In the genomic region with DNA sequence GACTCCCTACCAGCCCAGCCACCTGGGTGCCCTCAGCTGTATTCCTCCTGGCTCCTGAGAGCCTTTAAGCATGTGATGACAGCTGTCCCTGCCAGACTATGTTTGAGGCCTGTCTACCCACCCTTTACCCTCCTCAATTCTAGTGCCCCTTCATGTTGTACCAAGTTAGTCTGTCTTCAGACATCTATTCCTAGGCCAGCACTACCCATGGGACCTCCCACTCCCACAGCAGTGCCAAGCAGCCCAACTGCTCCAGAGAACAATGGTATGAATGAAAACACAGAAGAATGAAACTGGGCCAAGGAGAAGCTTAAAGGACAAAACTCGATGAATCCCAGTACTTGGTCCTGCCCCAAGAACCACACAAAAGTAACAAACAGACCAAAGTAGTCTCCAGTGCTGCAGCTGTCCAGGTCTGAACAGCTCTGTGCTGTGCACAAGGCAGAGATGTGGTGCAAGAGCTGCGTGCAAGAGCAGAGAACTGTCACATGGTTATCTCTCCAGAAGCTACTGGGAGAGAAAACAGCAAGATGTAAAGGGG, we compare ENCODE assay signal across 16 mouse cellular contexts. TPM values are rescaled to one million over a fixed set of nuclear protein-coding genes. Genes with fewer than 3 reads are reported as not detected.
DNase-seq lines count a peak whose midpoint lies in the region; ATAC-seq and TF ChIP-seq lines count a peak whose summit lies in the region.
"Had no signal": no experiment of that assay in that cellular context is flagged by ENCODE, and none has a peak within 500 bp of the region (broad histone marks: within the 10 kb centered on the region; RNA-seq: fewer than 3 reads in every experiment).

No protein-coding gene starts in this region.

- 0 out of 2 replicates have a peak, but pooled peaks cover 4% of the 10 kb centered on the region for H3K4me1 ChIP-seq in forebrain, embryonic 14.5 days (ENCODE audit: control insufficient read depth, insufficient read depth, low read length)
- no peaks in the 10 kb centered on the region for H3K4me1 ChIP-seq in forebrain, embryonic 11.5 days (replicated peaks; ENCODE audit: control insufficient read depth, insufficient read depth, low read length)
- peaks cover 4% of the 10 kb centered on the region; the same call in 1 of the 2 replicates for H3K4me1 ChIP-seq in limb, embryonic 10.5 days

- 50% methylated on average over 2 of the region's 2 CpGs for WGBS in forebrain, embryonic 14.5 days
- 94% methylated on average over 2 of the region's 2 CpGs for WGBS in forebrain, embryonic 11.5 days
- 96% methylated on average over 2 of the region's 2 CpGs for WGBS in limb, embryonic 10.5 days

- peak; percentile 20 for DNase-seq in forebrain, embryonic 14.5 days (ENCODE audit: low spot score)
- no peak for DNase-seq in forebrain, embryonic 11.5 days (ENCODE audit: low spot score)
- DNase-seq in layer of hippocampus, adult 2 months (ENCODE audit: low spot score in 2 of 2): peak in 1 of 2 experiments; percentile 25
- no peak for DNase-seq in layer of hippocampus, postnatal 14 days (ENCODE audit: low spot score in 2 of 2)
- DNase-seq in kidney, postnatal 36 days: no peak
- DNase-seq in limb, embryonic 10.5 days (ENCODE audit: low spot score): no peak
- DNase-seq: adrenal gland, postnatal 36 days; B cell, adult 2 months; cerebellum, postnatal 36 days; lung, postnatal 10 days had no signal

- no peak for TF ChIP-seq CTCF in layer of hippocampus, adult 2 months (conservative IDR thresholded peaks at IDR 0.05)

- ATAC-seq in forebrain, embryonic 14.5 days: peak; percentile 43; the same call in 1 of the 2 replicates
- ATAC-seq in forebrain, embryonic 11.5 days (replicated peaks; ENCODE audit: low FRiP score): no peak
- peak; percentile 26; the same call in 1 of the 2 replicates for ATAC-seq in common myeloid progenitor, adult 5-6 weeks (replicated peaks; ENCODE audit: low read depth, poor library complexity, severe bottlenecking)
- ATAC-seq in megakaryocyte progenitor cell, adult 5-6 weeks (replicated peaks; ENCODE audit: poor library complexity): peak; percentile 63

- H3K27me3 ChIP-seq in forebrain, embryonic 14.5 days (replicated peaks; ENCODE audit: control insufficient read depth, insufficient read depth, low read length): no peaks in the 10 kb centered on the region
- H3K27me3 ChIP-seq in forebrain, embryonic 11.5 days (ENCODE audit: control insufficient read depth, insufficient read depth, low read length): no peaks in the 10 kb centered on the region
- no peaks in the 10 kb centered on the region for H3K27me3 ChIP-seq in limb, embryonic 10.5 days (ENCODE audit: low read depth, poor library complexity, severe bottlenecking)
- H3K27me3 ChIP-seq: neural tube, embryonic 12.5 days had no signal

- H3K27ac ChIP-seq in forebrain, embryonic 14.5 days (ENCODE audit: low read depth, low read length): no peak overlapping the region
- H3K27ac ChIP-seq in forebrain, embryonic 11.5 days (ENCODE audit: low read depth, low read length): no peak overlapping the region
- peak overlapping the region; percentile 36 for H3K27ac ChIP-seq in layer of hippocampus, adult 2 months
- no peak overlapping the region for H3K27ac ChIP-seq in limb, embryonic 10.5 days
- H3K27ac ChIP-seq: heart, embryonic 10.5 days; neural tube, embryonic 12.5 days had no signal

- H3K9ac ChIP-seq in forebrain, embryonic 14.5 days (ENCODE audit: low read length): no peak overlapping the region
- no peak overlapping the region for H3K9ac ChIP-seq in forebrain, embryonic 11.5 days (ENCODE audit: low read length)
- H3K9ac ChIP-seq: neural tube, embryonic 12.5 days had no signal

- H3K4me3 ChIP-seq in forebrain, embryonic 14.5 days (ENCODE audit: low read depth, low read length): no peak overlapping the region
- H3K4me3 ChIP-seq in forebrain, embryonic 11.5 days (ENCODE audit: low read depth, low read length): no peak overlapping the region
- H3K4me3 ChIP-seq in layer of hippocampus, adult 2 months: no peak overlapping the region
- H3K4me3 ChIP-seq in limb, embryonic 10.5 days: no peak overlapping the region
- H3K4me3 ChIP-seq: heart, embryonic 10.5 days; neural tube, embryonic 12.5 days had no signal

- peaks cover 25% of the 10 kb centered on the region; the same call in 1 of the 2 replicates for H3K36me3 ChIP-seq in forebrain, embryonic 14.5 days (ENCODE audit: control insufficient read depth, insufficient read depth, low read length)
- no peaks in the 10 kb centered on the region; the same call in 1 of the 2 replicates for H3K36me3 ChIP-seq in forebrain, embryonic 11.5 days (ENCODE audit: control insufficient read depth, insufficient read depth, low read length)
- H3K36me3 ChIP-seq in limb, embryonic 10.5 days: peaks cover 38% of the 10 kb centered on the region

- no peak overlapping the region for H3K4me2 ChIP-seq in forebrain, embryonic 14.5 days (ENCODE audit: low read length)
- H3K4me2 ChIP-seq in forebrain, embryonic 11.5 days (ENCODE audit: low read depth, low read length, severe bottlenecking): no peak overlapping the region
- H3K4me2 ChIP-seq: neural tube, embryonic 12.5 days had no signal

- H3K9me3 ChIP-seq in forebrain, embryonic 14.5 days (replicated peaks; ENCODE audit: control insufficient read depth, low read length): no peaks in the 10 kb centered on the region
- no peaks in the 10 kb centered on the region for H3K9me3 ChIP-seq in forebrain, embryonic 11.5 days (ENCODE audit: control insufficient read depth, low read length)
- H3K9me3 ChIP-seq in limb, embryonic 10.5 days (replicated peaks): no peaks in the 10 kb centered on the region
- H3K9me3 ChIP-seq: heart, embryonic 10.5 days; neural tube, embryonic 12.5 days had no signal

RNA-seq across cellular contexts. Expression of a gene that starts 11.7 kb away (rescaled TPM):
- polyA plus RNA-seq in forebrain, embryonic 14.5 days (2014; fragmentation: Nextera tagmentation; extraction: Ambion mirVana): 12.6 and 13.8 TPM in 2 replicates
- polyA plus RNA-seq in forebrain, embryonic 11.5 days (2014; fragmentation: Nextera tagmentation; extraction: Ambion mirVana): 11.2 and 12.3 TPM in 2 replicates
- 10 to 100 TPM; 26.2 to 27.3 TPM for total RNA-seq in layer of hippocampus, adult 2 months (2021)
- total RNA-seq in layer of hippocampus, postnatal 14 days (2021): 10 to 100 TPM; 25.7 to 26.8 TPM
- total RNA-seq in common myeloid progenitor, adult 5-6 weeks (2017): 20.0 and 25.5 TPM in 2 replicates
- total RNA-seq in megakaryocyte progenitor cell, adult 5-6 weeks (2015): 14.3 and 17.8 TPM in 2 replicates
- total RNA-seq in megakaryocyte progenitor cell, adult 5-6 weeks (2017): 20.4 and 24.8 TPM in 2 replicates
- 29.8 and 32.4 TPM in 2 replicates for polyA plus RNA-seq in limb, embryonic 10.5 days (2016; fragmentation: Nextera tagmentation; extraction: Ambion mirVana)

RNA-seq across cellular contexts. Expression of a gene that starts 28.0 kb away (rescaled TPM):
- polyA plus RNA-seq in forebrain, embryonic 14.5 days (2014; fragmentation: Nextera tagmentation; extraction: Ambion mirVana): 88.2 and 96.3 TPM in 2 replicates
- polyA plus RNA-seq in forebrain, embryonic 11.5 days (2014; fragmentation: Nextera tagmentation; extraction: Ambion mirVana): 73.9 and 82.4 TPM in 2 replicates
- 10 to 100 TPM; 55.8 to 57.2 TPM for total RNA-seq in layer of hippocampus, adult 2 months (2021)
- 10 to 100 TPM; 51.1 to 54.6 TPM for total RNA-seq in layer of hippocampus, postnatal 14 days (2021)
- total RNA-seq in common myeloid progenitor, adult 5-6 weeks (2017): 15.2 and 31.9 TPM in 2 replicates
- 4.1 and 6.2 TPM in 2 replicates for total RNA-seq in megakaryocyte progenitor cell, adult 5-6 weeks (2015)
- total RNA-seq in megakaryocyte progenitor cell, adult 5-6 weeks (2017): 16.4 and 20.9 TPM in 2 replicates
- polyA plus RNA-seq in limb, embryonic 10.5 days (2016; fragmentation: Nextera tagmentation; extraction: Ambion mirVana): 85.6 and 88.3 TPM in 2 replicates

RNA-seq across cellular contexts. Expression of a gene that starts 52.8 kb away (rescaled TPM):
- not detected in 2 replicates for polyA plus RNA-seq in forebrain, embryonic 14.5 days (2014; fragmentation: Nextera tagmentation; extraction: Ambion mirVana)
- not detected in 2 replicates for polyA plus RNA-seq in forebrain, embryonic 11.5 days (2014; fragmentation: Nextera tagmentation; extraction: Ambion mirVana)
- total RNA-seq in layer of hippocampus, adult 2 months (2021): not detected
- not detected for total RNA-seq in layer of hippocampus, postnatal 14 days (2021)
- not detected in 2 replicates for total RNA-seq in common myeloid progenitor, adult 5-6 weeks (2017)
- total RNA-seq in megakaryocyte progenitor cell, adult 5-6 weeks (2015): not detected in 2 replicates
- total RNA-seq in megakaryocyte progenitor cell, adult 5-6 weeks (2017): not detected in 2 replicates
- not detected in 2 replicates for polyA plus RNA-seq in limb, embryonic 10.5 days (2016; fragmentation: Nextera tagmentation; extraction: Ambion mirVana)
- total RNA-seq: adrenal gland, postnatal 36 days; left cerebral cortex, postnatal 10 days had no signal
- polyA plus RNA-seq: heart, embryonic 10.5 days; kidney, embryonic 14.5 days; neural tube, embryonic 12.5 days had no signal
